7 mouse cellular contexts compared by ENCODE assay signal in the genomic region with DNA sequence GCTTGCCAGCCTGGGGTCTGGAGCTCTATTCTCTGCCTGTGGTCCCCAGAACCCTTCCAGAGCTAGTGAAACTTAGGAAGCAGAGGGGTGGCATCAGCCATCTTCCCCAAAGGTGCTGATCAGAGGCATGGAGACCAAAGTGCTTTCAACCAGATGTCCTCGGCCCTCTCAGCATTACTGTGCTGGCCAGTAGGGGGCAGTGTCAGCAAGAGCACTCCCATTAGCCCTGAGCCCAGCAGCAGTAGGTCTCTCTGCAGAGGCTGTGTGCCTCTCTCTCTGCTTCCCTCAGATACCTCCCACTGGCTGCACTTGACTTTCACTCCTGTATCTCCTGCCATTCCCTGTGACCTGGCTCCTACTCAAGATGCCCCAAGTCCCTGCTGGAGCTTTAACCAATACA. TPM values are rescaled to one million over a fixed set of nuclear protein-coding genes. Genes with fewer than 3 reads are reported as not detected.
A peak's percentile ranks its signal among the peaks of the same experiment; 100 is the strongest.
DNase-seq lines count a peak whose midpoint lies in the region; ATAC-seq and TF ChIP-seq lines count a peak whose summit lies in the region.

No protein-coding gene starts in this region.

- H3K9ac ChIP-seq in kidney, postnatal 0 days (ENCODE audit: low read depth, low read length): no peak overlapping the region

- H3K36me3 ChIP-seq in kidney, postnatal 0 days (ENCODE audit: insufficient read depth, low read length): peaks cover 59% of the 10 kb centered on the region
- peaks cover 52% of the 10 kb centered on the region for H3K36me3 ChIP-seq in small intestine, adult 2 months (ENCODE audit: control insufficient read depth, insufficient read depth, low read length)

- DNase-seq in left cerebral cortex, adult 18-20 months (ENCODE audit: low spot score in 2 of 2): peak; percentile 47 to 70
- DNase-seq in left cerebral cortex, adult 11 months (ENCODE audit: low spot score): no peak
- peak; percentile 44 for DNase-seq in T-cell, adult 2 months (ENCODE audit: low spot score)
- peak; percentile 60 for DNase-seq in embryo, embryonic 10 days (ENCODE audit: low spot score)
- DNase-seq in kidney, postnatal 0 days (ENCODE audit: low spot score): peak; percentile 53
- peak; percentile 58 for DNase-seq in lung, adult 2 months

- no peak for TF ChIP-seq POLR2A in lung, adult 2 months (IDR thresholded peaks at IDR 0.05; ENCODE audit: borderline replicate concordance, extremely low read depth, low read depth, low read length)
- TF ChIP-seq POLR2A in small intestine, adult 2 months (IDR thresholded peaks at IDR 0.05; ENCODE audit: low read depth, low read length): no peak

- no peak overlapping the region for H3K27ac ChIP-seq in kidney, postnatal 0 days
- H3K27ac ChIP-seq in small intestine, adult 2 months (ENCODE audit: insufficient read depth, low read depth, low read length): no peak overlapping the region

- no peaks in the 10 kb centered on the region for H3K4me1 ChIP-seq in kidney, postnatal 0 days (replicated peaks; ENCODE audit: insufficient read depth, low read length)
- no peaks in the 10 kb centered on the region for H3K4me1 ChIP-seq in lung, adult 2 months (ENCODE audit: control insufficient read depth, insufficient read depth, low read length)
- no peaks in the 10 kb centered on the region for H3K4me1 ChIP-seq in small intestine, adult 2 months (ENCODE audit: control insufficient read depth, insufficient read depth, insufficient read length, low read length)

- WGBS in kidney, postnatal 0 days: 17% methylated on average over 1 of the region's 1 CpGs
- 24% methylated on average over 1 of the region's 1 CpGs for WGBS in lung, adult 2 months
- WGBS in small intestine, adult 2 months: 13% methylated on average over 1 of the region's 1 CpGs

- no peak overlapping the region for H3K4me3 ChIP-seq in kidney, postnatal 0 days (replicated peaks; ENCODE audit: low read depth, low read length)
- no peak overlapping the region for H3K4me3 ChIP-seq in lung, adult 2 months (replicated peaks; ENCODE audit: extremely low read depth, low read depth, low read length)
- no peak overlapping the region for H3K4me3 ChIP-seq in small intestine, adult 2 months (ENCODE audit: low read depth, low read length)

- H3K4me2 ChIP-seq in kidney, postnatal 0 days (ENCODE audit: low read length): no peak overlapping the region

- peak; percentile 76 for TF ChIP-seq CTCF in kidney, postnatal 0 days (IDR thresholded peaks at IDR 0.05; ENCODE audit: low read depth)
- TF ChIP-seq CTCF in lung, adult 2 months (IDR thresholded peaks at IDR 0.05; ENCODE audit: insufficient read depth, low read length): peak; percentile 87
- peak; percentile 82 for TF ChIP-seq CTCF in small intestine, adult 2 months (IDR thresholded peaks at IDR 0.05; ENCODE audit: extremely low read depth, insufficient read length, insufficient replicate concordance, low read depth, low read length)

- no peak; the same call in 1 of the 2 replicates for ATAC-seq in kidney, postnatal 0 days (replicated peaks; ENCODE audit: low FRiP score, low read depth)

- H3K9me3 ChIP-seq in kidney, postnatal 0 days (replicated peaks; ENCODE audit: low read length): no peaks in the 10 kb centered on the region

- no peaks in the 10 kb centered on the region for H3K27me3 ChIP-seq in kidney, postnatal 0 days (ENCODE audit: insufficient read depth, low read length)
- H3K27me3 ChIP-seq in small intestine, adult 2 months (ENCODE audit: control insufficient read depth, insufficient read depth, low read length): no peaks in the 10 kb centered on the region

RNA-seq across cellular contexts. Expression of gene Ppp6r3, which starts 11.0 kb away (rescaled TPM):
- 10 to 100 TPM; 75.9 to 80.3 TPM for total RNA-seq in left cerebral cortex, adult 18-20 months (2021)
- 37.9 and 42.2 TPM in 2 replicates for polyA plus RNA-seq in kidney, postnatal 0 days (2015; fragmentation: Nextera tagmentation; extraction: Ambion mirVana)
- 43.5 and 55.6 TPM in 2 replicates for polyA plus RNA-seq in lung, adult 2 months (2012; rRNA removed)
- polyA plus RNA-seq in small intestine, adult 2 months (2012; rRNA removed): 25.5 and 67.9 TPM in 2 replicates
